Mouse (Mus musculus) forebrain, postnatal 0 days (tissue): Measurements from ENCODE around the gene Dad1. TPM values are rescaled to one million over a fixed set of nuclear protein-coding genes. Genes with fewer than 3 reads are reported as not detected.
A peak's percentile ranks its signal among the peaks of the same experiment; 100 is the strongest.
"Not testable (repeated sequence)": the region's sequence is repeated elsewhere in the genome, so short reads cannot be mapped to it uniquely, and the experiment has no call there.

Experiments
- ATAC-seq: fragments of 200-750 bp; cut with Nextera tagmentation; 2 replicates; pipeline ENCODE4 v1.8.0; 2017; ENCODE audit warnings: mild to moderate bottlenecking, moderate library complexity
- DNase-seq: peaks from one replicate; pipeline ENCODE4 v3.0.0-alpha.2; 2015
- H3K27ac ChIP-seq: fragments of 300-500 bp; sonication (generic); 2 replicates; pipeline ENCODE4 v1.5.1; 2014; ENCODE audit warnings: low read depth, mild to moderate bottlenecking, antibody characterized with exemption, low read length, moderate library complexity, mixed read lengths
- H3K27me3 ChIP-seq: fragments of 300-500 bp; sonication (generic); 2 replicates; pipeline ENCODE4 v1.6.1; 2014; ENCODE audit warnings: mild to moderate bottlenecking, low read length, mixed read lengths; ENCODE audit not compliant: insufficient read depth
- H3K36me3 ChIP-seq: fragments of 300-500 bp; sonication (generic); 2 replicates; pipeline ENCODE4 v1.6.1; 2014; ENCODE audit warnings: mild to moderate bottlenecking, moderate library complexity; ENCODE audit not compliant: insufficient read depth
- H3K4me1 ChIP-seq: fragments of 300-500 bp; sonication (generic); 2 replicates; pipeline ENCODE4 v1.6.1; 2014; ENCODE audit warnings: antibody characterized with exemption; ENCODE audit not compliant: insufficient read depth
- H3K4me2 ChIP-seq: fragments of 300-500 bp; sonication (generic); 2 replicates; pipeline ENCODE4 v1.6.1; 2014; ENCODE audit warnings: low read depth, mild to moderate bottlenecking, moderate library complexity
- H3K4me3 ChIP-seq: fragments of 300-500 bp; sonication (generic); 2 replicates; pipeline ENCODE4 v1.5.1; 2014; ENCODE audit warnings: low read depth, low read length, mixed read lengths
- H3K9ac ChIP-seq: fragments of 300-500 bp; sonication (generic); 2 replicates; pipeline ENCODE4 v1.6.1; 2014; ENCODE audit warnings: mild to moderate bottlenecking
- H3K9me3 ChIP-seq: fragments of 300-500 bp; sonication (generic); 2 replicates; pipeline ENCODE4 v1.6.1; 2016; ENCODE audit warnings: low read length
- CTCF ChIP-seq: sonication (generic); IDR thresholded peaks from 2 replicates; pipeline ENCODE4 v1.5.1; 2016; ENCODE audit warnings: antibody characterized with exemption, control low read depth, low read depth
- WGBS: fragments of 180-500 bp; shearing (Covaris S2); extraction: QIAGEN DNeasy Blood & Tissue Kit; methylation state at CpG from one replicate; pipeline ENCODE4 v1.1.7; 2014; 5-methylcytosine and 5-hydroxymethylcytosine counted together
- polyA plus RNA-seq: library from polyadenylated mRNA; unstranded; fragments of >200 nt; fragmentation: Nextera tagmentation; extraction: Ambion mirVana; gene quantifications from 2 replicates; pipeline ENCODE4 v1.2.1, GENCODE M21; 2015
- total RNA-seq: library from RNA; depleted of rRNA; stranded (reverse); fragments of >200 nt; gene quantifications from 2 replicates; pipeline ENCODE4 v1.2.3, GENCODE M21; 2014

Gene Dad1
- total and polyA plus RNA-seq, 2 experiments from 2014 or later = 230 to 375 TPM

DNA sequence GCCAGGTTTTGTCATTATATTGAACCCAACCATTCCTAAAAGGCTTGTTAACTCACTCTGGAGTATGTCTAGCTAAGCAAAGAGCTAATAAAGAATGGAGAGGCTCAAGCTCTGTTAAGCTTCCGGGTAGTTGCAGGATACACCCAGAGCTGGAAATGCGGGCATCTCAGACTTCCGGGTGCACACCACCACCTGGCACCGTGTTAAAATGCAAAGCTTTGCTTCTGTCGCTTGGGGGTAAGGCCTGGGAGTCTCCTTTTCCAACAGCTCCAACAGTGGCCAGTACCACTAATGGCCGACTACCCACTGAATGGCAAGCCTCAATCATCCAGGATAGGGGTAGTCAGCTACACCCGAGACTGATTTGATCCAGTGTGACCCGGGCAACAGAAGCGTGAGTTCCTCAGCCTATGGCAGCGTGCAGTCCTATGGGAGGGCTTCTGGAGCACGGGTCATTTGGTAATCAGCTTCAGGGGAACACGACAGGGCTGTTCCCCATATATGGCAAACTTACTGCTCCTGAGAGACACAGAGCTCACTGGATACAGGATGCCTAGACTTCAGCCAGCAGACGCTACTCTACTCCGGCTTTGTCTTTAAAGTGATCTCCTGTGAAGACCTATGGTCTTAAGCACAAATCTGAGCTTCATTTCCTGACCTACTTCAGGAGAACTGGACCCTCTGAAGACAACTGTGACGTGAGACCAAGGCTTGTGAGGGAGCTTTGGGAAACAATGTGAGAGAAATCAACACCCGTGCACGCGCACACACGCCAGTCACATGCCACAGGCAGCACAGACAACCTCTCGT is 19.5 kb downstream of the Dad1 start:
- 81% methylated on average over 20 of the region's 20 CpGs for WGBS
- DNase-seq (no peak), ATAC-seq (no peak)

DNA sequence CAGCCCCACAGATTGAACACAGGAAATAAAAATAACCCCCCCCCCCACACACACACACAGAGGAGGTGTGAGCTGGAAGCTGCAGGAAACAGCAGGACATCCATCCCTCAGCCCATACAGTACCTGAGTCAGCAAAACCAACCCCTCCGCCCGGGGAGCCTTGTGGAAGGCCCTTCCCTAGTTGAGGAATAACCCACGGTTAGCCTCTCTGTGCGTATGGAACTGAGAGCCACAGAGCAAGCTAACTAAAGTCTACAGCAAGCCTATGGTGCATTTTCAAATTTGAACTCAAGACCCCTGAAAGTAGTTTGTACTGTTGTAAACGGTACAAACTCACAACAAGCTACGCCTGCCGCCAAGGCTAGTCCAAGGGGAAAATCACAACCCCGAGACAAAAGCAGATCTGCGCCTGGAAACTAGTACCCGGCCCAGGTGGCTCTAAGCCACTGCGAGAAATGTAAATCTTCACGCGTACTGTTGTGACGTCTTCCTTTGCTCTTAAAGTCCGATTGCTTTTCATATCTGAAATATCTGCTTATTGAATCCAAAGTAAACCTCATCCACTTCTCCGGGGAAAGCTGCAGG is 20.3 kb downstream of the Dad1 start:
- Histone ChIP-seq H3K9me3 (no peaks in the 10 kb centered on the region), H3K27me3 (no peaks in the 10 kb centered on the region), H3K27ac (peak overlapping the region; percentile 5; the same call in 1 of the 2 replicates), H3K4me2 (no peak overlapping the region), H3K4me3 (no peak overlapping the region), H3K4me1 (peaks cover 8% of the 10 kb centered on the region; the same call in 1 of the 2 replicates), H3K36me3 (peaks cover 14% of the 10 kb centered on the region), H3K9ac (no peak overlapping the region)
- WGBS = 78% methylated on average over 16 of the region's 16 CpGs
- DNase-seq (no peak), ATAC-seq (no peak)
- TF ChIP-seq CTCF = no peak

More for the DNA sequence above, 19.5 kb downstream of the Dad1 start:
- Histone ChIP-seq H3K9ac (no peak overlapping the region), H3K4me2 (no peak overlapping the region), H3K4me1 (no peaks in the 10 kb centered on the region), H3K36me3 (peaks cover 14% of the 10 kb centered on the region), H3K27ac (no peak overlapping the region), H3K9me3 (no peaks in the 10 kb centered on the region), H3K27me3 (no peaks in the 10 kb centered on the region), H3K4me3 (no peak overlapping the region)
- TF ChIP-seq CTCF = no peak

DNA sequence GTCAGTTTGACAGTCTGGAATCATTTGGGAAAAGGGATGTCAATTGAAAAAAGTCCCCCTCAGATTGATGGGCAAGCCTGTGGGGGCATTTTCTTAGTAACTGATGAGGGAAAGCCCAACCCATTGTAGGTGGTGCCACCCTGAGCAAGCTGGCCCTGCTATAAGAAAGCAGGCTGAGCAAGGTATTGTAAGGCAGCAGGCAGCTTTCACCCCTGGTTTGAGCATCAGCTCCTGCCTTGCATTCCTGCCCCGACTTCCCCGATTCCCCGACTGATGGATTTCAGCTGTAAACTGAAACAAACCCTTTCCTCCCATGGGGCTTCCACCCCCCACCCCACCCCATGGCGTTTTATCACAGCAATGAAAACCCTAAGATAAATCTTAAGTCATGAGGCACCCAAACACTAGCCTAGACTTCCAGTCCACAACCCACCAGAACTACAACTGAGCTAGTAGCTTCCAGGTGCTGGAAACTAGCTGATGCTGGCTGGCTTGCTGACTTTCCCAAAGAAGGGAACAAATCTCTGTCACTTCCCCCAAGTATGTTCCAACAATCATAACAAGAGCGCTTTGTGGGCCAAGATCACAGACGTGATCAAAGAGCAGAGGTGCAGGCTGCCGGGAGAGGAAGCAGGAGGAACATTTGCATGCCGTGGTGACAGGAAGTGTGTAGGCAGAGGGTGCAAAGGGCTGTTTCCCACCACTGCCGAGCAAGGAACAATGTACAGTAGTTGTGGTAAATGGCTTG is 20.9 kb downstream of the Dad1 start:
- H3K9ac ChIP-seq = no peak overlapping the region
- DNase-seq (no peak), ATAC-seq (no peak)
- peaks cover 13% of the 10 kb centered on the region for H3K4me1 ChIP-seq
- no peaks in the 10 kb centered on the region for H3K27me3 ChIP-seq
- 0 out of 2 replicates have a peak overlapping the region, but pooled peaks have one; percentile 29 for H3K27ac ChIP-seq
- H3K9me3 ChIP-seq = no peaks in the 10 kb centered on the region
- H3K4me3 ChIP-seq = no peak overlapping the region
- TF ChIP-seq CTCF = no peak
- H3K4me2 ChIP-seq = no peak overlapping the region
- WGBS = 51% methylated on average over 9 of the region's 9 CpGs
- peaks cover 14% of the 10 kb centered on the region for H3K36me3 ChIP-seq

DNA sequence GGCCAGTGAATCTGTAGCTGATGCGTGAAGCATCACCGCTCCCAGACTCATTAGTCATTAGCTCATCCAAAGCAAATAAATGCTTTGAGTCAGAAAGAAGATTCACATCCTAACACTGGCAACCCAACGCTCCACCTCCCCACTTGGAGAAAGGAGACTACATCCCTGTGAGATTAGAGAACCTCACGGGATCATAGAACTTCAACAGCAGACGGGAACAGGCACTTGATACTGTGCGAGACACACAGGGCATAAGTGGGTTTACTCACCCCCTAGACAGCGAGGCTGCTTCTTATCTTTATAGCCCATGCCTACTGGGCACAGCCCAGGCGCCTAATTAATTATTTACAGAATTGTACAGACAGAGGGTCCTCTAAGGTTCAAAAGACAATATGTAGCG is 21.8 kb downstream of the Dad1 start:
- Histone ChIP-seq H3K9ac (no peak overlapping the region), H3K36me3 (peaks cover 14% of the 10 kb centered on the region), H3K4me1 (peaks cover 13% of the 10 kb centered on the region), H3K4me3 (no peak overlapping the region), H3K27ac (no peak overlapping the region), H3K9me3 (no peaks in the 10 kb centered on the region), H3K4me2 (no peak overlapping the region), H3K27me3 (no peaks in the 10 kb centered on the region)
- no peak for DNase-seq
- 37% methylated on average over 9 of the region's 9 CpGs for WGBS
- no peak for TF ChIP-seq CTCF
- ATAC-seq = no peak

DNA sequence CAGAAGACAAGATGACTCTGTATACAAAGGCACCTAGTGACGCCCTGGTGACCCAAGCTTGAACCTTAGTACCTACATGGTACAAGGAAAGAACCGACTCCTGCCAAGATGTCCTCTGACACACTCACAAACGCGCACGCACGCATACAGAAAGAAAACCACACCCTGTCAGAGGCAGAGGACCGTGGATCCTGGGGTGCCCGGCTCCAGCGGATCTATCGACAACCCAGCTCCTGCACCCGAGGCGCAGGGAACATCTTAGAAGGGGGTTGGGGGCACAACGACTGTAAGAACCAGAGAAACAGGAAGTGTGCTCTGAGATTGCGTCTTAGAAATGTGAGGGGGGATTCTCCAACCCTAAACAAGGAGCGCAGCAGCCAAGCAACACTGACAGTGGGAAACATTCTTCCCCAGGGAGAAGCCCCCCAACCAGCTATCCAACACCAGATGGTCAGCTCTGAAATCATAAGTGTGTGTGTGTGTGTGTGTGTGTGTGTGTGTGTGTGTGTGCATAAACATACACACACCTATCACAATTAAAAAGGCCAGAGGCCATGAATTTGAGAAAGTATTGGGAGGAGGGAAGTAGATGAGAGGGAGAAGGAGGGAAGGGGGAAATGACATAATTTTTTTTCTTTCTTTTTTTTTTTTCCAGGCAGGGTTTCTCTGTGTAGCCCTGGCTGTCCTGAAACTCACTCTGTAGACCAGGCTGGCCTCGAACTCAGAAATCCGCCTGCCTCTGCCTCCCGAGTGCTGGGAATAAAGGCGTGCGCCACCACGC is 22.5 kb downstream of the Dad1 start:
- TF ChIP-seq CTCF = no peak
- 92% methylated on average over 21 of the region's 21 CpGs for WGBS

DNA sequence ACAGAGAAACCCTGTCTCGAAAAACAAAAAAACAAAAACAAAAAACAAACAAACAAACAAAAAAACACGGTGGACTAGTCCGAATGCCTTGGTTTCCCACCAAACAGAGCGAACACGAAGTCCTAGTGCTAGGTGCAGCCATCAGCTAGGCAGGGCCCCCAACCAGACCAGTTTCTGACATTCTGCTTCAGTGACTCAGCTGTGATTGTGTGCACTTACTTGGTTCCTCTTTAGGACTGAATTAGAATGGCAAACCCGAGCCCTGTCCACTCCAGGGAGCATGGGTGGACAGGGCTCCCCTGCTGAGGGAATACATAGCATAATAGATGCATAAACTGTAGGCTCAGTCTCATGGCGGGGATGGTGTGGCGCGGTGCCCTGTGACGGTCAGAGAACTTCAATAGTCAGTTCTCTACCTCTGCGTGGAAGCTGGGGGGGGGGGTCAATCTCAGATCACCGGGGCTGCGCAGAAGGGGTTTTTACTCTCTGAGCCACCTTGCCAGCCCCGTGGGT is 23.2 kb downstream of the Dad1 start:
- 85% methylated on average over 14 of the region's 14 CpGs for WGBS
- H3K27ac ChIP-seq = no peak overlapping the region

More for the DNA sequence above, 22.5 kb downstream of the Dad1 start:
- Histone ChIP-seq H3K4me2 (no peak overlapping the region), H3K36me3 (peaks cover 14% of the 10 kb centered on the region), H3K4me3 (no peak overlapping the region), H3K27ac (no peak overlapping the region), H3K27me3 (no peaks in the 10 kb centered on the region), H3K9ac (no peak overlapping the region), H3K9me3 (no peaks in the 10 kb centered on the region), H3K4me1 (peaks cover 13% of the 10 kb centered on the region)
- DNase-seq (no peak), ATAC-seq (no peak)

DNA sequence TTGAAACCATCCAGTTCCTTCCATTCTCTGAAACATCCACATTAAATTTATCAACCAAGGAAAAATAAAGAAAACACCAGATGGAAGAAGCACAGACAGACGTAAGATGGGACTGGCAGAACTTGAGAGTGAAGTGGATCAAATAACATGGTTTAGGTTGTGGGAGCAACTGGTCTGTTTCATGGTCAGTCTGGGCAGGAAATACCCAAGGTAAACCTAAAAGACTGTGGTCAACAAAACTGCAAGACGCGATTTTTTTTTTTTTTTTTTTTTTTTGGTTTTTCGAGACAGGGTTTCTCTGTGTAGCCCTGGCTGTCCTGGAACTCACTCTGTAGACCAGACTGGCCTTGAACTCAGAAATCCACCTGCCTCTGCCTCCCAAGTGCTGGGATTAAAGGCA is 24.1 kb downstream of the Dad1 start:
- peaks cover 13% of the 10 kb centered on the region for H3K4me1 ChIP-seq
- H3K9ac ChIP-seq = not testable (repeated sequence)
- 69% methylated on average over 3 of the region's 4 CpGs for WGBS

More for the DNA sequence above, 23.2 kb downstream of the Dad1 start:
- Histone ChIP-seq H3K4me2 (no peak overlapping the region), H3K9me3 (no peaks in the 10 kb centered on the region), H3K4me1 (peaks cover 13% of the 10 kb centered on the region), H3K9ac (no peak overlapping the region), H3K27me3 (no peaks in the 10 kb centered on the region), H3K36me3 (peaks cover 14% of the 10 kb centered on the region), H3K4me3 (no peak overlapping the region)
- TF ChIP-seq CTCF = no peak
- ATAC-seq (no peak), DNase-seq (no peak)

More for the DNA sequence above, 24.1 kb downstream of the Dad1 start:
- DNase-seq, H3K4me2 ChIP-seq, H3K27me3 ChIP-seq, H3K36me3 ChIP-seq, H3K9me3 ChIP-seq, H3K27ac ChIP-seq, ATAC-seq, H3K4me3 ChIP-seq: not testable (repeated sequence)
